Mouse (Mus musculus) forebrain, postnatal 0 days (tissue): ENCODE data around the gene Mlh3. TPM values are rescaled to one million over a fixed set of nuclear protein-coding genes. Genes with fewer than 3 reads are reported as not detected.

ENCODE experiments used
- ATAC-seq: fragments of 200-750 bp; cut with Nextera tagmentation; 2 replicates; pipeline ENCODE4 v1.8.0; 2017; ENCODE audit warnings: mild to moderate bottlenecking, moderate library complexity
- DNase-seq: peaks from one replicate; pipeline ENCODE4 v3.0.0-alpha.2; 2015
- H3K27ac ChIP-seq: fragments of 300-500 bp; sonication (generic); 2 replicates; pipeline ENCODE4 v1.5.1; 2014; ENCODE audit warnings: low read depth, mild to moderate bottlenecking, antibody characterized with exemption, low read length, moderate library complexity, mixed read lengths
- H3K27me3 ChIP-seq: fragments of 300-500 bp; sonication (generic); 2 replicates; pipeline ENCODE4 v1.6.1; 2014; ENCODE audit warnings: mild to moderate bottlenecking, low read length, mixed read lengths; ENCODE audit not compliant: insufficient read depth
- H3K36me3 ChIP-seq: fragments of 300-500 bp; sonication (generic); 2 replicates; pipeline ENCODE4 v1.6.1; 2014; ENCODE audit warnings: mild to moderate bottlenecking, moderate library complexity; ENCODE audit not compliant: insufficient read depth
- H3K4me1 ChIP-seq: fragments of 300-500 bp; sonication (generic); 2 replicates; pipeline ENCODE4 v1.6.1; 2014; ENCODE audit warnings: antibody characterized with exemption; ENCODE audit not compliant: insufficient read depth
- H3K4me2 ChIP-seq: fragments of 300-500 bp; sonication (generic); 2 replicates; pipeline ENCODE4 v1.6.1; 2014; ENCODE audit warnings: low read depth, mild to moderate bottlenecking, moderate library complexity
- H3K4me3 ChIP-seq: fragments of 300-500 bp; sonication (generic); 2 replicates; pipeline ENCODE4 v1.5.1; 2014; ENCODE audit warnings: low read depth, low read length, mixed read lengths
- H3K9ac ChIP-seq: fragments of 300-500 bp; sonication (generic); 2 replicates; pipeline ENCODE4 v1.6.1; 2014; ENCODE audit warnings: mild to moderate bottlenecking
- H3K9me3 ChIP-seq: fragments of 300-500 bp; sonication (generic); 2 replicates; pipeline ENCODE4 v1.6.1; 2016; ENCODE audit warnings: low read length
- CTCF ChIP-seq: sonication (generic); IDR thresholded peaks from 2 replicates; pipeline ENCODE4 v1.5.1; 2016; ENCODE audit warnings: antibody characterized with exemption, control low read depth, low read depth
- WGBS: fragments of 180-500 bp; shearing (Covaris S2); extraction: QIAGEN DNeasy Blood & Tissue Kit; methylation state at CpG from one replicate; pipeline ENCODE4 v1.1.7; 2014; 5-methylcytosine and 5-hydroxymethylcytosine counted together
- polyA plus RNA-seq: library from polyadenylated mRNA; unstranded; fragments of >200 nt; fragmentation: Nextera tagmentation; extraction: Ambion mirVana; gene quantifications from 2 replicates; pipeline ENCODE4 v1.2.1, GENCODE M21; 2015
- total RNA-seq: library from RNA; depleted of rRNA; stranded (reverse); fragments of >200 nt; gene quantifications from 2 replicates; pipeline ENCODE4 v1.2.3, GENCODE M21; 2014

Gene Mlh3
- total and polyA plus RNA-seq, 2 experiments from 2014 or later: 5.8 to 10.5 TPM

DNA sequence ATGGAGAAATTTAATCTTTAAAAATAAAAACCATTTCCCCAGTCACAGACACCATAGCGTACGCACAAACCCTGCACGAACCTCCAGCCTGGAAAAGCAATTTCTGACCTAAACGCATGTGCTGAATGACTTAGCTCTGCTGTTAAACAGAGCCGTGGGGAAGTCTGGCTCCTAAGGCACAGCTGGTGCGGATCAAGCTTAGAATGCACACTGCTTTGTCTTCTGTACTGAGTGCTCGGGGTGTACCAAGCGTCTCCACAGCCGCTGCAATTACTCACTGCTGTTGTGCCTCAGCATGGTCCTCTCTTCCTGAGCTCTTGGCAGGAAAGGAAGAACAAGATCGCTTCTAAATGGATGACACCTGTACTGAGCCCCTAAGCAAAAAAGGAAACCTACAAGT is 7.9 kb downstream of the Mlh3 start:
- Histone ChIP-seq H3K27me3 (no peaks in the 10 kb centered on the region), H3K9me3 (no peaks in the 10 kb centered on the region), H3K36me3 (peaks cover 9% of the 10 kb centered on the region; the same call in 1 of the 2 replicates), H3K9ac (no peak overlapping the region), H3K4me2 (no peak overlapping the region), H3K4me3 (no peak overlapping the region), H3K4me1 (no peaks in the 10 kb centered on the region), H3K27ac (no peak overlapping the region)
- no peak; the same call in 1 of the 2 replicates for ATAC-seq
- TF ChIP-seq CTCF: no peak
- no peak for DNase-seq
- WGBS: 54% methylated on average over 10 of the region's 10 CpGs

DNA sequence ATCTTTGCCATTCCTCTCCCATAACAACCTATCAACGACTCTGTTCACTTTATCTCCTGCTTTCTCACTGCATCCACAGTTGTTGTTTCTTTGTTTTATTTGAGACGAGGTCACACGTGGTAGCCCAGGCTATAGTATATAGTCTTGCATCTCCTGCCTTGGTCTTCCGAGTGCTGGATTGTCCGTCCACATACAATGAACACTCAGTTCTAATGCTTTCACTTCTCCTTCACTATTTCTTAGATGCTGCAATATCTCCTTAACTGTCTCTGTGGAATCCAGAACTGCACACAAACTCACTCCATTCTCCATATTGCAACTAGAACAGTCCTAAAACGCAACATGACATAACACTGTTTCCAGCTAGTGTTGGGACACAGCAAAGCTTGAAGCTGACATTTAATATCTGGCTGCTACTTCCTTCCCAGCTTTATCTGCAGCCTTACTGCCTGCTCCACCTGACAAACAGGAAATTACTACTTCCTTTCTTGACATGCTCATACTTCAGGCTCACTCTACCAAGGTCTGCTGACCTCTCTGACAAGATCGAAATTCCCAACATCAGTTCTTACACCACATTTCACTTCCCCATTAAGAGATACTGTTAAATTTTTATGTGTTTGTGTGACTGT is 13.3 kb downstream of the Mlh3 start:
- 85% methylated on average over 7 of the region's 7 CpGs for WGBS
- H3K4me2 ChIP-seq: no peak overlapping the region
- no peaks in the 10 kb centered on the region for H3K4me1 ChIP-seq
- H3K9me3 ChIP-seq: no peaks in the 10 kb centered on the region
- no peak overlapping the region for H3K9ac ChIP-seq
- ATAC-seq (no peak), DNase-seq (no peak)
- no peaks in the 10 kb centered on the region for H3K27me3 ChIP-seq
- TF ChIP-seq CTCF: no peak
- H3K36me3 ChIP-seq: peaks cover 9% of the 10 kb centered on the region; the same call in 1 of the 2 replicates
- H3K27ac ChIP-seq: no peak overlapping the region
- H3K4me3 ChIP-seq: no peak overlapping the region

GRCm38 (mm10) chr12:85256074-85256751 is 14.2 kb downstream of the Mlh3 start:
- 83% methylated on average over 7 of the region's 7 CpGs for WGBS
- Histone ChIP-seq H3K27ac (no peak overlapping the region), H3K27me3 (no peaks in the 10 kb centered on the region), H3K4me2 (no peak overlapping the region), H3K9me3 (no peaks in the 10 kb centered on the region), H3K36me3 (peaks cover 9% of the 10 kb centered on the region; the same call in 1 of the 2 replicates), H3K9ac (no peak overlapping the region), H3K4me1 (no peaks in the 10 kb centered on the region), H3K4me3 (no peak overlapping the region)
- no peak for TF ChIP-seq CTCF
- no peak for DNase-seq
- ATAC-seq: no peak

DNA sequence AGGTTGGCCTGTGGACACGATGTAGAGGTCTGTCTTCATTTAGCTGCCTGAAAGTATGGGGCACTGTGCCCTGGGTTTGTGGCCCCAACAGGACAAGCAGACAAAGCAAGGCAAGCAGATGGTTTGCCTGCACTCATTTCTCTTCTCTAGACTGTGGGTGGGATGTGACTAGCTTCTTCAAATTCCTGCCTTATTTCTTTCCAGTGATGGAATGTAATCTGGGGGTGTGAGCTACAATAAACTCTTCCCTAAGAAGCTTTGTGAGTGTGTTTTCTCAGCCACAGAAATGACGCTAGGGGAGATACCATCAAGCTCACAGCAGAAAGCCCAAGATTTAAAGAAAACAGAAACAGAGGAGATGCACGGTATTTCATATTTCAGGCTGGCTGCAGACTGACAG is 18.3 kb downstream of the Mlh3 start:
- no peak overlapping the region for H3K27ac ChIP-seq
- no peak overlapping the region for H3K4me2 ChIP-seq
- peaks cover 11% of the 10 kb centered on the region for H3K36me3 ChIP-seq
- DNase-seq: no peak
- H3K4me1 ChIP-seq: no peaks in the 10 kb centered on the region
- no peaks in the 10 kb centered on the region for H3K27me3 ChIP-seq
- no peak for TF ChIP-seq CTCF
- WGBS: 91% methylated on average over 3 of the region's 3 CpGs
- no peak overlapping the region for H3K4me3 ChIP-seq
- H3K9ac ChIP-seq: no peak overlapping the region
- H3K9me3 ChIP-seq: no peaks in the 10 kb centered on the region
- no peak for ATAC-seq

DNA sequence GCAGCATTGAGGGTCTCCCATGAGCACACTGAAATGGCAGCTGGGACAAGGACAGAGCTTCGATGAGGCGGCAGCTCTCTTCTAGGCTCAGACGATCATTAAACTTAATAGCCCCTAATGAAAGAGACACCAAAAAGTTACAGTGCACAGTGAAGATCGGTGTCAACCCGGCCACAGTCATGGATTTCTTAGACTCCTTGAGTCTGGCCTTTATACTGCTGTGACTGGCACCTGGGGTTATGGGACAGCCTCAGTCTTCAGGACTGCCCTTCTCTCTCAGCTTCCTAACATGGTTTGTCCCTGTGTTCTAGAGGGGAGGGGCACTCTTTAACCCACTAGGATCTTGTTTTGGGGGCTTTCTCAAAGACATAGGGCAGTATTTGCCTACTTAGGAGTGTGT is 32.8 kb downstream of the Mlh3 start:
- H3K27ac ChIP-seq: no peak overlapping the region
- DNase-seq (no peak), ATAC-seq (no peak)
- no peak overlapping the region for H3K9ac ChIP-seq
- peaks cover 3% of the 10 kb centered on the region; the same call in 1 of the 2 replicates for H3K36me3 ChIP-seq
- H3K27me3 ChIP-seq: no peaks in the 10 kb centered on the region
- WGBS: 90% methylated on average over 5 of the region's 5 CpGs
- no peaks in the 10 kb centered on the region for H3K4me1 ChIP-seq
- TF ChIP-seq CTCF: no peak
- no peaks in the 10 kb centered on the region for H3K9me3 ChIP-seq
- H3K4me3 ChIP-seq: no peak overlapping the region
- H3K4me2 ChIP-seq: no peak overlapping the region

- WGBS: 68% methylated on average over 21 of the region's 21 CpGs
- H3K4me1 ChIP-seq: no peaks in the 10 kb centered on the region
- H3K4me2 ChIP-seq: no peak overlapping the region
- H3K36me3 ChIP-seq: peaks cover 3% of the 10 kb centered on the region; the same call in 1 of the 2 replicates
- no peak overlapping the region for H3K4me3 ChIP-seq
- no peaks in the 10 kb centered on the region for H3K9me3 ChIP-seq
- no peaks in the 10 kb centered on the region for H3K27me3 ChIP-seq
- H3K9ac ChIP-seq: no peak overlapping the region
- H3K27ac ChIP-seq: no peak overlapping the region
- no peak for TF ChIP-seq CTCF
- no peak for DNase-seq
- no peak for ATAC-seq
Measured at GRCm38 (mm10) chr12:85233376-85234358, 36.7 kb downstream of the Mlh3 start.
